Mouse (Mus musculus): ENCODE results near the gene Gm10272. TPM values are rescaled to one million over a fixed set of nuclear protein-coding genes. Genes with fewer than 3 reads are reported as not detected.
"Not testable (repeated sequence)": the region's sequence is repeated elsewhere in the genome, so short reads cannot be mapped to it uniquely, and the experiment has no call there.

Gm10272 gene
- polyA plus RNA-seq, 1 experiment from 2014 or later, result not detected

DNA sequence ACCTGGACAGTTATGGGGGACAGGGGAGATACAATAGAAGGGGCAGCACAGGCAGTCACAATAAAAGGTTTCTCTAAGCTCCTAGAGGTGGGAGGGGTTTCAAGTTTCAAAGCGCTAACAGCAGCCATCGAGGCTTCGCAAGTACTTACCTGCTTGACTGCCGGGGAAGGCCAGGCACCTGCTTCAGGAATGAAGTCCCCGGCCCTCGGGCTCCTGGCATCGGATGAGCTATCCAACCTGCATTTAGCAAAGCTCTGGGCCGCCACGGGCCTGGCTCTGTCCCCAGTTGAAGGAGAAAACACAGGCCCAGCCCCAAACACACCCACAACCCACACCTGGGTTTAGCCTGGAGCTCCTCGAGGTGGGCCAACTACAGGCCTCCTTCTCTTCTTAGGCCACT is 19.4 kb upstream of the Gm10272 start:
- H3K27me3 ChIP-seq (replicated peaks; ENCODE audit: control insufficient read depth, insufficient read depth, low read length), result 0 out of 2 replicates have a peak, but pooled peaks cover 7% of the 10 kb centered on the region
- no peaks in the 10 kb centered on the region for H3K36me3 ChIP-seq (ENCODE audit: control insufficient read depth, insufficient read depth)
- H3K9me3 ChIP-seq (ENCODE audit: control insufficient read depth), result no peaks in the 10 kb centered on the region
- H3K4me1 ChIP-seq (replicated peaks; ENCODE audit: control insufficient read depth, insufficient read depth, low read length), result no peaks in the 10 kb centered on the region
- no peak for TF ChIP-seq CTCF (IDR thresholded peaks at IDR 0.05; ENCODE audit: low read depth)
- H3K4me2 ChIP-seq (replicated peaks; ENCODE audit: low read depth), result no peak overlapping the region
- no peak overlapping the region for H3K9ac ChIP-seq (ENCODE audit: low read depth, low read length)
- ATAC-seq, result no peak
- WGBS, result 44% methylated on average over 10 of the region's 10 CpGs
- H3K4me3 ChIP-seq (ENCODE audit: low read depth, low read length), result no peak overlapping the region
- H3K27ac ChIP-seq (ENCODE audit: low read depth, low read length), result no peak overlapping the region

DNA sequence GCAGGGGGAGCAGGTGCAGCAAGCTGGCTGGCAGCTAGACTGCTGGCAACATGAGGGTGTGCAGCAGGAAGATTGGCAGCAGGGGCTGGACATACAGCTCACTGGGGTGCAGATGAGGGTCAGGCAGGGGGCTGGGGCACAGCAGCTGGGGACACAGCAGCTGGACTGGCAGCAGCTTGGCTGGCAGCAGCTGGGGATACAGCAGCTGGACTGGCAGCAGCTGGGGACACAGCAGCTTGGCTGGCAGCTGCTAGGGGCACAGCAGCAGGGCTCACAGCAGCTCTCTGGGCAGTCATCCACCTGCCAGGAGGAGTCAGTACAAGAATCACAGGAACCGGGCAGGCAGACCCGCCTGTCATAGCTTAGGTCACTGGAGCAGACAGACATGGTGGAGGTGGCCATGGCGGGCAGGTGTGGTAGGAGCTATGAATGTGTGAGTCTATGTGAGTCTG is 16.0 kb upstream of the Gm10272 start, which contains the start of gene Gm19402:
Gene Gm19402, minus strand, starts transcription at position 402 of the 452 bp plus-strand sequence.
- H3K27me3 ChIP-seq (replicated peaks; ENCODE audit: control insufficient read depth, insufficient read depth, low read length); ATAC-seq; H3K9me3 ChIP-seq (ENCODE audit: control insufficient read depth); H3K27ac ChIP-seq (ENCODE audit: low read depth, low read length); H3K4me1 ChIP-seq (replicated peaks; ENCODE audit: control insufficient read depth, insufficient read depth, low read length); H3K4me2 ChIP-seq (replicated peaks; ENCODE audit: low read depth); H3K4me3 ChIP-seq (ENCODE audit: low read depth, low read length); H3K36me3 ChIP-seq (ENCODE audit: control insufficient read depth, insufficient read depth); H3K9ac ChIP-seq (ENCODE audit: low read depth, low read length): not testable (repeated sequence)
- WGBS, result 66% methylated on average over 3 of the region's 3 CpGs

DNA sequence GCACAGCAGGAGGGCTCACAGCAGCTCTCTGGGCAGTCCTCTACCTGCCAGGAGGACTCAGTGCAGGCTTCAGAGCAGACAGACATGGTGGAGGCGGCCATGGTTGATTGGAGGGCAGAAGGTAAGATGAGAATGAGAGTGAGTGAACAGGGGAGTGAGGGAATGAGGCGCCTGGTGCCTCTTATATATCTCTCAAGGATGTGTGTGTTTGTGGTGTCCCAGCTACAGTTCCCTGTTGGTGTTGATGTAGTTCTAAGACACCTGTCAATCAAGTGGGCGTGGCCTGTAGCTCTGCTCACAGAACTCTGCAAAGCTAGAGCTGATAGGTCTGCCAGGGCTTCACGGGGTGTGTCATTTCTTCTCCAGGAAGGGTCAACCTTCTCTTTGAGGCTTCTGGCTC is 9.3 kb upstream of the Gm10272 start, which contains the start of gene Gm9508:
Gene Gm9508, minus strand, starts transcription at position 101 of the 400 bp plus-strand sequence.
- ATAC-seq, result no peak
- WGBS, result 36% methylated on average over 4 of the region's 4 CpGs
- Histone ChIP-seq H3K9ac (ENCODE audit: low read depth, low read length) (no peak within 1 kb of the TSS), H3K27me3 (replicated peaks; ENCODE audit: control insufficient read depth, insufficient read depth, low read length) (no peaks in the 10 kb centered on the region), H3K36me3 (ENCODE audit: control insufficient read depth, insufficient read depth) (no peaks in the 10 kb centered on the region), H3K4me2 (replicated peaks; ENCODE audit: low read depth) (no peak within 1 kb of the TSS), H3K9me3 (ENCODE audit: control insufficient read depth) (0 out of 2 replicates have a peak, but pooled peaks cover 4% of the 10 kb centered on the region), H3K27ac (ENCODE audit: low read depth, low read length) (no peak within 1 kb of the TSS), H3K4me3 (ENCODE audit: low read depth, low read length) (no peak within 1 kb of the TSS), H3K4me1 (replicated peaks; ENCODE audit: control insufficient read depth, insufficient read depth, low read length) (no peaks in the 10 kb centered on the region)
- TF ChIP-seq CTCF (IDR thresholded peaks at IDR 0.05; ENCODE audit: low read depth), result no peak

DNA sequence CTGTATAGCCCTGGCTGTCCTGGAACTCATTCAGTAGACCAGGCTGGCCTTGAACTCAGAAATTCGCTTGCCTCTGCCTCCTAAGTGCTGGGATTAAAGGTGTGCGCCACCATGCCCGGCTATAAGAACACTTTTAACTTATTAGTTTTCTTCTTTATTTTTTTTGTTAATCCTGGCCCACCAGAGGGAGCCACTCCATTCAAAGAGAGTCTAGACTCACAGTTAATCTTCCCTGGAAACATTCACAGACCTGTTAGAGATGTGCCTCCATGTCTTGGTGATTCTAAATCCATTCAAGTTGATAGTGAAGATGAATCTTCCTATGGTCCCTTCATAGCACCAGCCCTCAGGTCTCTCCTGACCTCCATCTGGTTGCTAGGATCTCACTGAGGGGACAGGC is 3.4 kb downstream of the Gm10272 start:
- Histone ChIP-seq H3K4me2 (replicated peaks; ENCODE audit: low read depth) (no peak overlapping the region), H3K4me3 (ENCODE audit: low read depth, low read length) (no peak overlapping the region), H3K4me1 (replicated peaks; ENCODE audit: control insufficient read depth, insufficient read depth, low read length) (no peaks in the 10 kb centered on the region), H3K27ac (ENCODE audit: low read depth, low read length) (no peak overlapping the region), H3K27me3 (replicated peaks; ENCODE audit: control insufficient read depth, insufficient read depth, low read length) (no peaks in the 10 kb centered on the region), H3K9ac (ENCODE audit: low read depth, low read length) (no peak overlapping the region), H3K36me3 (ENCODE audit: control insufficient read depth, insufficient read depth) (no peaks in the 10 kb centered on the region), H3K9me3 (ENCODE audit: control insufficient read depth) (no peaks in the 10 kb centered on the region)
- no peak for ATAC-seq
- TF ChIP-seq CTCF (IDR thresholded peaks at IDR 0.05; ENCODE audit: low read depth), result no peak
- 66% methylated on average over 3 of the region's 3 CpGs for WGBS

DNA sequence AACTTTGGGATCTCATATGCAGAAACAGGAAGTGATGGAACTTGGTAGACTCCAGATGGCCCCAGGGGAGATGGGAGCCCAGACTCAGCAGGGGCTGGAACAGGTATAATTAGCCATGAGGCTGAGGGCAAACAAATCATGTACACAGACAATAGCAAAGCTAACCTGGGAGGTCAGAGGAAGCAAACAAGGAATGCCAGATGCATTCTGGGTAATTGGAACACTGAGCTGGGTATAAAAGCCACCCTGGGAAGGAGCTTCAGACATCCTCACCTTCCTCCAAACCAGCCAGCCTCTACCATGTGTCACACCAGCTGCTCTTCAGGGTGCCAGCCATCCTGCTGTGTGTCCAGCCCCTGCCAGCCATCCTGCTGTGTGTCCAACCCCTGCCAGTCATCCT is 4.7 kb downstream of the Gm10272 start, which contains the start of gene Gm10024:
Gene Gm10024, plus strand, starts transcription at position 301 of the 400 bp plus-strand sequence.
- not testable (repeated sequence) for H3K4me3 ChIP-seq (ENCODE audit: low read depth, low read length); H3K4me1 ChIP-seq (replicated peaks; ENCODE audit: control insufficient read depth, insufficient read depth, low read length); H3K27me3 ChIP-seq (replicated peaks; ENCODE audit: control insufficient read depth, insufficient read depth, low read length); H3K9ac ChIP-seq (ENCODE audit: low read depth, low read length); H3K27ac ChIP-seq (ENCODE audit: low read depth, low read length); H3K36me3 ChIP-seq (ENCODE audit: control insufficient read depth, insufficient read depth); H3K9me3 ChIP-seq (ENCODE audit: control insufficient read depth); ATAC-seq; H3K4me2 ChIP-seq (replicated peaks; ENCODE audit: low read depth)

DNA sequence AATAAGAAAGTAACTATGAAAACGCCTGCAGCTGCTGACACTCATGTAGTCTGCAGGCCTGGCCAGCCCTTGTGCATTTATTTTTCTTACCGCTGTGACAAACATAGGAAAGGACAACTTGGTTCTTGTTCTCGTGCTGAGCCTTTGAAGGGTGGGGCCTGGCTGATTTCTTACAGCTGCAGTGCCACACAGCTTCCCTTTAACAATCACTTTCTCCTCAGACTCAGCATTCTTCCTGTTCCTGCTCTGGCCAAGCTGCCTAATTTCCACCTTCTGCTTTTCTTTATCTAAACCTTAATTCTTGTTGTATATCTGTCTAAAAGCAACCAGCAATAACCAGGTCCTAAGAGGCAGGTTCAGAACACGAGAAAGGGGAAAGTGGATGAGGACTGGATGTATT is 7.3 kb downstream of the Gm10272 start:
- ATAC-seq, result no peak
- Histone ChIP-seq H3K9me3 (ENCODE audit: control insufficient read depth) (no peaks in the 10 kb centered on the region), H3K9ac (ENCODE audit: low read depth, low read length) (no peak overlapping the region), H3K4me3 (ENCODE audit: low read depth, low read length) (no peak overlapping the region), H3K4me1 (replicated peaks; ENCODE audit: control insufficient read depth, insufficient read depth, low read length) (no peaks in the 10 kb centered on the region), H3K4me2 (replicated peaks; ENCODE audit: low read depth) (no peak overlapping the region), H3K36me3 (ENCODE audit: control insufficient read depth, insufficient read depth) (no peaks in the 10 kb centered on the region), H3K27me3 (replicated peaks; ENCODE audit: control insufficient read depth, insufficient read depth, low read length) (no peaks in the 10 kb centered on the region), H3K27ac (ENCODE audit: low read depth, low read length) (no peak overlapping the region)
- 56% methylated on average over 4 of the region's 4 CpGs for WGBS
- TF ChIP-seq CTCF (IDR thresholded peaks at IDR 0.05; ENCODE audit: low read depth), result no peak

DNA sequence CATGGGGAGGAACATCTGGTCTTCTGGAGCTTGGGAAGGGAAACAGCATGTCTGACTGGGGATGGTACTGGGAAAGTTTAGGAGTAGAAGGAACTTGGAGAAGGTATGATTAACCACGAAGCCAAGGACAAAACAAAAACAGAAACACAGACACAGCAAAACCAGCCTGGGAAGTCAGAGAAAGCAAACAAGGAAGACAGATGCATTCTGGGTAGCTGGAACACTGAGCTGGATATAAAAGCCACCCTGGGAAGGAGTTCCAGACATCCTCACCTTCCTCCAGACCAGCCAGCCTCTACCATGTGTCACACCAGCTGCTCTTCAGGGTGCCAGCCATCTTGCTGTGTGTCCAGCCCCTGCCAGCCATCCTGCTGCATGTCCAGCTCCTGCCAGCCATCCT is 9.1 kb downstream of the Gm10272 start, which contains the start of gene Gm10142:
Gene Gm10142, plus strand, starts transcription at position 301 of the 400 bp plus-strand sequence.
- Histone ChIP-seq H3K4me3 (ENCODE audit: low read depth, low read length) (no peak within 1 kb of the TSS), H3K36me3 (ENCODE audit: control insufficient read depth, insufficient read depth) (no peaks in the 10 kb centered on the region), H3K27ac (ENCODE audit: low read depth, low read length) (no peak within 1 kb of the TSS), H3K27me3 (replicated peaks; ENCODE audit: control insufficient read depth, insufficient read depth, low read length) (no peaks in the 10 kb centered on the region), H3K9ac (ENCODE audit: low read depth, low read length) (no peak within 1 kb of the TSS), H3K4me1 (replicated peaks; ENCODE audit: control insufficient read depth, insufficient read depth, low read length) (no peaks in the 10 kb centered on the region), H3K9me3 (ENCODE audit: control insufficient read depth) (no peaks in the 10 kb centered on the region), H3K4me2 (replicated peaks; ENCODE audit: low read depth) (no peak within 1 kb of the TSS)
- 85% methylated on average over 1 of the region's 1 CpGs for whole genome bisulfite sequencing
- ATAC-seq, result no peak
- no peak for TF ChIP-seq CTCF (IDR thresholded peaks at IDR 0.05; ENCODE audit: low read depth)

DNA sequence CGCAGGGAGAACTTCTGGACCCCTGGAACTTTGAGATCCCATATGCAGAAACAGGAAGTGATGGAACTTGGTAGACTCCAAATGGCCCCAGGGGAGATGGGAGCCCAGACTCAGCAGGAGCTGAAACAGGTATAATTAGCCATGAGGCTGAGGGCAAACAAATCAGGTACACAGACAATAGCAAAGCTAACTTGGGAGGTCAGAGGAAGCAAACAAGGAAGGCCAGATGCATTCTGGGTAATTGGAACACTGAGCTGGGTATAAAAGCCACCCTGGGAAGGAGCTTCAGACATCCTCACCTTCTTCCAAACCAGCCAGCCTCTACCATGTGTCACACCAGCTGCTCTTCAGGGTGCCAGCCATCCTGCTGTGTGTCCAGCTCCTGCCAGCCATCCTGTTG is 13.9 kb downstream of the Gm10272 start, which contains the start of gene Krtap12-1:
Gene Krtap12-1, plus strand, starts transcription at position 301 of the 400 bp plus-strand sequence.
- not testable (repeated sequence) for H3K4me3 ChIP-seq (ENCODE audit: low read depth, low read length); H3K4me1 ChIP-seq (replicated peaks; ENCODE audit: control insufficient read depth, insufficient read depth, low read length); H3K9ac ChIP-seq (ENCODE audit: low read depth, low read length); ATAC-seq; H3K4me2 ChIP-seq (replicated peaks; ENCODE audit: low read depth); H3K27ac ChIP-seq (ENCODE audit: low read depth, low read length); H3K27me3 ChIP-seq (replicated peaks; ENCODE audit: control insufficient read depth, insufficient read depth, low read length); H3K9me3 ChIP-seq (ENCODE audit: control insufficient read depth); H3K36me3 ChIP-seq (ENCODE audit: control insufficient read depth, insufficient read depth)
- 83% methylated on average over 1 of the region's 1 CpGs for WGBS

All from intestine, postnatal 0 days (tissue).